Comparison of ENCODE assay signal across 22 mouse cellular contexts in genomic region chr16:38703501-38703900, GRCm38 (mm10). TPM values are rescaled to one million over a fixed set of nuclear protein-coding genes. Genes with fewer than 3 reads are reported as not detected.
DNase-seq lines count a peak whose midpoint lies in the region; ATAC-seq and TF ChIP-seq lines count a peak whose summit lies in the region.
"Had no signal": no experiment of that assay in that cellular context is flagged by ENCODE, and none has a peak within 500 bp of the region (broad histone marks: within the 10 kb centered on the region; RNA-seq: fewer than 3 reads in every experiment).

No protein-coding gene starts in this region.

- peaks cover 82% of the 10 kb centered on the region for H3K4me1 ChIP-seq in heart, embryonic 10.5 days
- peaks cover 18% of the 10 kb centered on the region for H3K4me1 ChIP-seq in hindbrain, embryonic 12.5 days
- H3K4me1 ChIP-seq in hindbrain, postnatal 0 days (ENCODE audit: insufficient read depth, low read length) = peaks cover 4% of the 10 kb centered on the region; the same call in 1 of the 2 replicates
- H3K4me1 ChIP-seq in midbrain, embryonic 10.5 days = peaks cover 15% of the 10 kb centered on the region
- H3K4me1 ChIP-seq in midbrain, embryonic 15.5 days = peaks cover 6% of the 10 kb centered on the region; the same call in 1 of the 2 replicates

- H3K9ac ChIP-seq in hindbrain, embryonic 12.5 days = 0 out of 2 replicates have a peak overlapping the region, but pooled peaks have one; percentile 13
- H3K9ac ChIP-seq in hindbrain, postnatal 0 days (replicated peaks; ENCODE audit: low read length) = no peak overlapping the region
- H3K9ac ChIP-seq in midbrain, embryonic 15.5 days = no peak overlapping the region
- H3K9ac ChIP-seq: hindbrain, embryonic 13.5 days; liver, embryonic 13.5 days had no signal

- H3K27ac ChIP-seq in heart, embryonic 10.5 days = 0 out of 2 replicates have a peak overlapping the region, but pooled peaks have one; percentile 2
- H3K27ac ChIP-seq in hindbrain, embryonic 12.5 days = no peak overlapping the region
- H3K27ac ChIP-seq in hindbrain, postnatal 0 days = no peak overlapping the region
- H3K27ac ChIP-seq in midbrain, embryonic 10.5 days (replicated peaks) = 0 out of 2 replicates have a peak overlapping the region, but pooled peaks have one; percentile 52
- no peak overlapping the region for H3K27ac ChIP-seq in midbrain, embryonic 15.5 days
- H3K27ac ChIP-seq: forebrain, embryonic 10.5 days; hindbrain, embryonic 13.5 days; liver, embryonic 13.5 days; macrophage had no signal

- no peak for DNase-seq in heart, embryonic 10.5 days (ENCODE audit: low spot score)
- no peak for DNase-seq in heart, postnatal 25 days (ENCODE audit: low spot score)
- DNase-seq in hindbrain, postnatal 0 days (ENCODE audit: low spot score) = no peak
- DNase-seq in midbrain, embryonic 10.5 days (ENCODE audit: low spot score) = no peak
- no peak for DNase-seq in urinary bladder, postnatal 4 days (ENCODE audit: low spot score in 2 of 2)
- DNase-seq: adrenal gland, adult 2 months; cerebellum, adult 18-20 months; cerebellum, postnatal 14 days; gastrocnemius, postnatal 10 days; kidney, adult 8-10 months; kidney, postnatal 4 days; liver, embryonic 13.5 days; lung, adult 2 months; thymus, postnatal 25 days had no signal

- no peak overlapping the region for H3K4me2 ChIP-seq in hindbrain, embryonic 12.5 days (replicated peaks)
- no peak overlapping the region for H3K4me2 ChIP-seq in hindbrain, postnatal 0 days (ENCODE audit: low read depth, low read length)
- H3K4me2 ChIP-seq in midbrain, embryonic 15.5 days = no peak overlapping the region
- H3K4me2 ChIP-seq: hindbrain, embryonic 13.5 days; liver, embryonic 13.5 days had no signal

- no peak for TF ChIP-seq CTCF in hindbrain, postnatal 0 days (IDR thresholded peaks at IDR 0.05; ENCODE audit: low read depth)

- H3K4me3 ChIP-seq in heart, embryonic 10.5 days = no peak overlapping the region
- no peak overlapping the region for H3K4me3 ChIP-seq in hindbrain, embryonic 12.5 days
- H3K4me3 ChIP-seq in hindbrain, postnatal 0 days (ENCODE audit: low read length) = no peak overlapping the region
- no peak overlapping the region for H3K4me3 ChIP-seq in midbrain, embryonic 10.5 days
- no peak overlapping the region for H3K4me3 ChIP-seq in midbrain, embryonic 15.5 days
- H3K4me3 ChIP-seq: forebrain, embryonic 10.5 days; hindbrain, embryonic 13.5 days; liver, embryonic 13.5 days had no signal

- H3K9me3 ChIP-seq in heart, embryonic 10.5 days = no peaks in the 10 kb centered on the region
- no peaks in the 10 kb centered on the region for H3K9me3 ChIP-seq in hindbrain, embryonic 12.5 days (replicated peaks)
- H3K9me3 ChIP-seq in hindbrain, postnatal 0 days (ENCODE audit: low read length) = no peaks in the 10 kb centered on the region
- H3K9me3 ChIP-seq in midbrain, embryonic 10.5 days (replicated peaks) = no peaks in the 10 kb centered on the region
- H3K9me3 ChIP-seq in midbrain, embryonic 15.5 days = no peaks in the 10 kb centered on the region
- H3K9me3 ChIP-seq: forebrain, embryonic 10.5 days; hindbrain, embryonic 13.5 days; liver, embryonic 13.5 days had no signal

- peaks cover 15% of the 10 kb centered on the region for H3K36me3 ChIP-seq in heart, embryonic 10.5 days
- H3K36me3 ChIP-seq in hindbrain, embryonic 12.5 days = no peaks in the 10 kb centered on the region
- no peaks in the 10 kb centered on the region for H3K36me3 ChIP-seq in hindbrain, postnatal 0 days (ENCODE audit: insufficient read depth, low read length)
- H3K36me3 ChIP-seq in midbrain, embryonic 10.5 days = no peaks in the 10 kb centered on the region
- no peaks in the 10 kb centered on the region for H3K36me3 ChIP-seq in midbrain, embryonic 15.5 days (replicated peaks)
- H3K36me3 ChIP-seq: forebrain, embryonic 10.5 days; hindbrain, embryonic 13.5 days; liver, embryonic 13.5 days had no signal

- ATAC-seq in hindbrain, embryonic 12.5 days (ENCODE audit: low FRiP score) = no peak
- no peak for ATAC-seq in hindbrain, postnatal 0 days
- no peak for ATAC-seq in midbrain, embryonic 15.5 days (replicated peaks)
- ATAC-seq: forebrain, embryonic 16.5 days; inflammation-experienced regulatory T-cells, adult 6 months had no signal

- H3K27me3 ChIP-seq in heart, embryonic 10.5 days (ENCODE audit: insufficient read depth, poor library complexity, severe bottlenecking) = no peaks in the 10 kb centered on the region
- H3K27me3 ChIP-seq in hindbrain, embryonic 12.5 days = no peaks in the 10 kb centered on the region
- H3K27me3 ChIP-seq in hindbrain, postnatal 0 days (ENCODE audit: insufficient read depth, low read length) = no peaks in the 10 kb centered on the region
- H3K27me3 ChIP-seq in midbrain, embryonic 10.5 days (ENCODE audit: low read depth, poor library complexity, severe bottlenecking) = no peaks in the 10 kb centered on the region
- H3K27me3 ChIP-seq in midbrain, embryonic 15.5 days (replicated peaks) = no peaks in the 10 kb centered on the region
- H3K27me3 ChIP-seq: hindbrain, embryonic 13.5 days had no signal

- intact Hi-C loops in heart, postnatal 25 days (cut with DNase I) = loop anchor here (10.0 kb wide), 1 partner anchor 69 kb away; no protein-coding TSS in a partner anchor

- 25% methylated on average over 6 of the region's 6 CpGs for WGBS in heart, embryonic 10.5 days
- WGBS in hindbrain, embryonic 12.5 days = 54% methylated on average over 6 of the region's 6 CpGs
- WGBS in hindbrain, postnatal 0 days = 61% methylated on average over 6 of the region's 6 CpGs
- WGBS in midbrain, embryonic 10.5 days = 56% methylated on average over 6 of the region's 6 CpGs
- WGBS in midbrain, embryonic 15.5 days = 51% methylated on average over 6 of the region's 6 CpGs

RNA-seq across cellular contexts. Expression of gene Arhgap31, which starts 9.6 kb away (rescaled TPM):
- 27.7 and 37.4 TPM in 2 replicates for polyA plus RNA-seq in heart, embryonic 10.5 days (2016; fragmentation: Nextera tagmentation; extraction: Ambion mirVana)
- 10 to 100 TPM; 34.8 to 48.2 TPM for total RNA-seq in heart, postnatal 25 days (2021)
- 13.9 and 15.4 TPM in 2 replicates for polyA plus RNA-seq in hindbrain, embryonic 12.5 days (2016; fragmentation: Nextera tagmentation; extraction: Ambion mirVana)
- 12.7 and 14.9 TPM in 2 replicates for total RNA-seq in hindbrain, postnatal 0 days (2014; rRNA removed)
- polyA plus RNA-seq in hindbrain, postnatal 0 days (2015; fragmentation: Nextera tagmentation; extraction: Ambion mirVana) = 4.6 and 4.8 TPM in 2 replicates
- polyA plus RNA-seq in midbrain, embryonic 10.5 days (2016; fragmentation: Nextera tagmentation; extraction: Ambion mirVana) = 7.3 and 8.7 TPM in 2 replicates
- polyA plus RNA-seq in midbrain, embryonic 15.5 days (2015; fragmentation: Nextera tagmentation; extraction: Ambion mirVana) = 5.8 and 6.1 TPM in 2 replicates

RNA-seq across cellular contexts. Expression of gene B4galt4, which starts 38.6 kb away (rescaled TPM):
- 28.5 and 34.6 TPM in 2 replicates for polyA plus RNA-seq in heart, embryonic 10.5 days (2016; fragmentation: Nextera tagmentation; extraction: Ambion mirVana)
- 10 to 100 TPM in 1 of 2 experiments, 1 to 10 TPM in 1; 9.2 to 11.0 TPM for total RNA-seq in heart, postnatal 25 days (2021)
- polyA plus RNA-seq in hindbrain, embryonic 12.5 days (2016; fragmentation: Nextera tagmentation; extraction: Ambion mirVana) = 29.9 and 33.4 TPM in 2 replicates
- total RNA-seq in hindbrain, postnatal 0 days (2014; rRNA removed) = 25.8 and 31.6 TPM in 2 replicates
- 30.2 and 31.7 TPM in 2 replicates for polyA plus RNA-seq in hindbrain, postnatal 0 days (2015; fragmentation: Nextera tagmentation; extraction: Ambion mirVana)
- polyA plus RNA-seq in midbrain, embryonic 10.5 days (2016; fragmentation: Nextera tagmentation; extraction: Ambion mirVana) = 20.8 and 25.7 TPM in 2 replicates
- 30.0 and 33.4 TPM in 2 replicates for polyA plus RNA-seq in midbrain, embryonic 15.5 days (2015; fragmentation: Nextera tagmentation; extraction: Ambion mirVana)
- total RNA-seq: MEL had no signal

Comparison
In these comparisons a context has a peak if more than half of its experiments do, and no peak if none do; other contexts are left out.
1. H3K27ac ChIP-seq: peak in heart, embryonic 10.5 days (single experiment) and midbrain, embryonic 10.5 days (single experiment); none in hindbrain, embryonic 12.5 days (single experiment), hindbrain, postnatal 0 days (single experiment) and midbrain, embryonic 15.5 days (single experiment).